Mouse (Mus musculus): ENCODE results near the gene Ppp1r3c.

- TF ChIP-seq CHD2 (IDR thresholded peaks at IDR 0.05; ENCODE audit: low read depth, low read length) (no peak), HCFC1 (IDR thresholded peaks at IDR 0.05; ENCODE audit: borderline replicate concordance, insufficient read depth, low read length) (no peak), MAFK (IDR thresholded peaks at IDR 0.05; ENCODE audit: insufficient read depth, low read depth, low read length) (no peak), ZC3H11A (IDR thresholded peaks at IDR 0.05; ENCODE audit: borderline replicate concordance, low read depth, low read length) (no peak)
Measured at GRCm38 (mm10) chr19:36748996-36749395, 12.5 kb upstream of the Ppp1r3c start.
